10 mouse cellular contexts compared by ENCODE assay signal in the genomic region with DNA sequence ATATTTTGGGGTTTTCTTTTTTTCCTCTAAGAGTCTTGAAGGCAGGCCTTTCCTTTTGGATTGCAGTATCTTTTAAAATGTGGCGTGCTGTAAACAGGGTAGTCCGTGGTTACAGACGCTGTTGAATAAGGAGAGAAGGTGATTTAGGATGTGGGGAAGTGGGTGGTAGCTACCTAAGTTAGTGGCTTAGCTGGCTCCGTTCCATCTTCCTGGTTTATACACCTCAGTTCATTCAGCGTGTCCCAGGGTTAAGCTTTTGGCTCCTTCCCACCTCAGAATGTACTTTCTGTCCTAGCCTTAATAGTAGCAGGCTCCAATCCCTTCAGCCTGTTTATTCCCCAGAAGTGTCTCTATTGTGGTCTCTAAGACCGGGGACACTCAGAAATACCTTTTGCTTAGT. TPM values are rescaled to one million over a fixed set of nuclear protein-coding genes. Genes with fewer than 3 reads are reported as not detected.
DNase-seq lines count a peak whose midpoint lies in the region; ATAC-seq and TF ChIP-seq lines count a peak whose summit lies in the region.
"Had no signal": no experiment of that assay in that cellular context is flagged by ENCODE, and none has a peak within 500 bp of the region (broad histone marks: within the 10 kb centered on the region; RNA-seq: fewer than 3 reads in every experiment).

No protein-coding gene starts in this region.

- ATAC-seq in intestine, embryonic 15.5 days: no peak
- no peak for ATAC-seq in midbrain, postnatal 0 days (ENCODE audit: low FRiP score)

- no peaks in the 10 kb centered on the region for H3K36me3 ChIP-seq in intestine, embryonic 15.5 days
- H3K36me3 ChIP-seq in midbrain, postnatal 0 days (ENCODE audit: insufficient read depth, low read length): no peaks in the 10 kb centered on the region

- no peak for TF ChIP-seq POLR2A in cortical plate, adult 2 months (IDR thresholded peaks at IDR 0.05; ENCODE audit: extremely low read depth, insufficient read depth, low read length)

- no peak for TF ChIP-seq CTCF in left cerebral cortex, adult 2 months (IDR thresholded peaks at IDR 0.05)
- no peak for TF ChIP-seq CTCF in cortical plate, adult 2 months (IDR thresholded peaks at IDR 0.05; ENCODE audit: extremely low read depth, insufficient read depth, low read length)
- no peak for TF ChIP-seq CTCF in midbrain, postnatal 0 days (IDR thresholded peaks at IDR 0.05)

- H3K9me3 ChIP-seq in intestine, embryonic 15.5 days: no peaks in the 10 kb centered on the region
- H3K9me3 ChIP-seq in midbrain, postnatal 0 days (ENCODE audit: low read length): no peaks in the 10 kb centered on the region

- no peak overlapping the region; the same call in 1 of the 2 replicates for H3K4me3 ChIP-seq in left cerebral cortex, adult 2 months
- no peak overlapping the region for H3K4me3 ChIP-seq in cortical plate, adult 2 months (ENCODE audit: insufficient read depth, low read length)
- H3K4me3 ChIP-seq in intestine, embryonic 15.5 days (replicated peaks): no peak overlapping the region
- H3K4me3 ChIP-seq in midbrain, postnatal 0 days (ENCODE audit: low read depth, low read length): no peak overlapping the region

- DNase-seq in left cerebral cortex, adult 2 months (ENCODE audit: extremely low spot score in 1 of 2, low spot score in 2 of 2): no peak
- no peak for DNase-seq in left cerebral cortex, postnatal 36 days (ENCODE audit: low spot score in 2 of 2)
- DNase-seq in midbrain, postnatal 0 days (ENCODE audit: low spot score): no peak
- no peak for DNase-seq in left cerebral cortex, postnatal 10 days (ENCODE audit: extremely low spot score in 1 of 2, low spot score in 2 of 2)
- DNase-seq in right cerebral cortex, postnatal 4 days: no peak
- DNase-seq in spleen, postnatal 4 days (ENCODE audit: low spot score in 2 of 2): no peak
- DNase-seq: cerebellum, adult 8-10 months; gastrocnemius, postnatal 25 days had no signal

- H3K4me1 ChIP-seq in cortical plate, adult 2 months (ENCODE audit: control insufficient read depth, insufficient read depth, low read length): peaks cover 19% of the 10 kb centered on the region
- H3K4me1 ChIP-seq in intestine, embryonic 15.5 days (replicated peaks): peaks cover 21% of the 10 kb centered on the region
- H3K4me1 ChIP-seq in midbrain, postnatal 0 days (ENCODE audit: insufficient read depth, low read length): peaks cover 14% of the 10 kb centered on the region

- intact Hi-C loops in left cerebral cortex, adult 2 months (cut with DNase I): no loop called here
- intact Hi-C loops in left cerebral cortex, postnatal 36 days (cut with DNase I): no loop called here
- intact Hi-C loops in left cerebral cortex, postnatal 10 days (cut with DNase I): no loop called here

- no peaks in the 10 kb centered on the region for H3K27me3 ChIP-seq in intestine, embryonic 15.5 days (replicated peaks)
- no peaks in the 10 kb centered on the region for H3K27me3 ChIP-seq in midbrain, postnatal 0 days (ENCODE audit: insufficient read depth, low read length)

- 62% methylated on average over 6 of the region's 6 CpGs for whole genome bisulfite sequencing in intestine, embryonic 15.5 days
- 73% methylated on average over 6 of the region's 6 CpGs for WGBS in midbrain, postnatal 0 days

- peak overlapping the region; percentile 33; the same call in 1 of the 2 replicates for H3K27ac ChIP-seq in left cerebral cortex, adult 2 months
- peak overlapping the region; percentile 22; the same call in 1 of the 2 replicates for H3K27ac ChIP-seq in cortical plate, adult 2 months (ENCODE audit: insufficient read depth, low read length)
- no peak overlapping the region for H3K27ac ChIP-seq in intestine, embryonic 15.5 days
- H3K27ac ChIP-seq in midbrain, postnatal 0 days (ENCODE audit: low read depth, low read length): 0 out of 2 replicates have a peak overlapping the region, but pooled peaks have one; percentile 32

- peak overlapping the region; percentile 28 for H3K4me2 ChIP-seq in intestine, embryonic 15.5 days (replicated peaks)
- peak overlapping the region; percentile 21 for H3K4me2 ChIP-seq in midbrain, postnatal 0 days (ENCODE audit: low read depth, low read length, poor library complexity, severe bottlenecking)

- H3K9ac ChIP-seq in intestine, embryonic 15.5 days: no peak overlapping the region
- H3K9ac ChIP-seq in midbrain, postnatal 0 days (replicated peaks; ENCODE audit: low read length, poor library complexity, severe bottlenecking): no peak overlapping the region

RNA-seq across cellular contexts. Expression of gene Chka, which starts 3.5 kb away (rescaled TPM):
- total RNA-seq in left cerebral cortex, adult 2 months (2021): 100 to 1,000 TPM in 1 of 2 experiments, 10 to 100 TPM in 1; 96.7 to 120 TPM
- total RNA-seq in left cerebral cortex, postnatal 36 days (2021): 100 to 1,000 TPM in 1 of 2 experiments, 10 to 100 TPM in 1; 66.7 to 108 TPM
- polyA plus RNA-seq in cortical plate, adult 2 months (2012; rRNA removed): 134 and 135 TPM in 2 replicates
- polyA plus RNA-seq in intestine, embryonic 15.5 days (2015; fragmentation: Nextera tagmentation; extraction: Ambion mirVana): 63.3 and 68.5 TPM in 2 replicates
- 62.7 and 69.1 TPM in 2 replicates for total RNA-seq in midbrain, postnatal 0 days (2014; rRNA removed)
- 49.6 and 56.3 TPM in 2 replicates for polyA plus RNA-seq in midbrain, postnatal 0 days (2015; fragmentation: Nextera tagmentation; extraction: Ambion mirVana)
- 10 to 100 TPM; 77.3 to 93.0 TPM for total RNA-seq in left cerebral cortex, postnatal 10 days (2021)

RNA-seq across cellular contexts. Expression of gene Tcirg1, which starts 51.8 kb away (rescaled TPM):
- total RNA-seq in left cerebral cortex, adult 2 months (2021): 10 to 100 TPM; 14.9 to 20.1 TPM
- total RNA-seq in left cerebral cortex, postnatal 36 days (2021): 10 to 100 TPM; 15.7 to 19.6 TPM
- 34.4 and 38.4 TPM in 2 replicates for polyA plus RNA-seq in cortical plate, adult 2 months (2012; rRNA removed)
- 50.9 and 56.3 TPM in 2 replicates for polyA plus RNA-seq in intestine, embryonic 15.5 days (2015; fragmentation: Nextera tagmentation; extraction: Ambion mirVana)
- total RNA-seq in midbrain, postnatal 0 days (2014; rRNA removed): 26.0 and 37.5 TPM in 2 replicates
- 13.2 and 14.1 TPM in 2 replicates for polyA plus RNA-seq in midbrain, postnatal 0 days (2015; fragmentation: Nextera tagmentation; extraction: Ambion mirVana)
- 10 to 100 TPM; 14.2 to 22.4 TPM for total RNA-seq in left cerebral cortex, postnatal 10 days (2021)

RNA-seq across cellular contexts. Expression of gene Ndufs8, which starts 57.5 kb away (rescaled TPM):
- total RNA-seq in left cerebral cortex, adult 2 months (2021): 100 to 1,000 TPM; 129 to 133 TPM
- 100 to 1,000 TPM; 137 to 152 TPM for total RNA-seq in left cerebral cortex, postnatal 36 days (2021)
- 274 and 288 TPM in 2 replicates for polyA plus RNA-seq in cortical plate, adult 2 months (2012; rRNA removed)
- 342 and 413 TPM in 2 replicates for polyA plus RNA-seq in intestine, embryonic 15.5 days (2015; fragmentation: Nextera tagmentation; extraction: Ambion mirVana)
- total RNA-seq in midbrain, postnatal 0 days (2014; rRNA removed): 165 and 197 TPM in 2 replicates
- 292 and 333 TPM in 2 replicates for polyA plus RNA-seq in midbrain, postnatal 0 days (2015; fragmentation: Nextera tagmentation; extraction: Ambion mirVana)
- total RNA-seq in left cerebral cortex, postnatal 10 days (2021): 100 to 1,000 TPM; 123 to 130 TPM
